Mouse (Mus musculus): Measurements from ENCODE around the gene Dennd2c.

DNA sequence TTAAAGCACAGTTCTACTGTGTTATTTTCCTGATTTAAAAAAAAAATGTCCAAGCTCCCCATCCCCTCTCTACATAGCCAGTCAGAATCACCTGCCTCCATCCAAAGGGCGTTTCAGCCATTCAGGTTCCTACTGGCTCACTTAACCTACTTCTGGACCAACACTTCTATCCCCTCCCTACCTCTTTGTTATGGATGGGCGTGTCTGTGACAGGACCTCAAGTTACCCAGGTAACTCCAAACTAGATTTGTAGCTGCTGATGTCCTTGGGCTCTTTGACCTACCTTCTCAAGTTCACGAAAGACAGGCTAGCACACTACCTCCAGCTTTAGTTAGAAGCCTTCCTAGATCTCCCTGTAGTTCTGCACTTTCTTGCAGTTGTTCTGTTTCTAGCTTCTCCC lies 16.4 kb upstream of the Dennd2c start:
- TF ChIP-seq CTCF (IDR thresholded peaks at IDR 0.05; ENCODE audit: low read depth, low read length), result no peak
- TF ChIP-seq POLR2A (IDR thresholded peaks at IDR 0.05; ENCODE audit: extremely low read depth, insufficient read depth, low read length), result no peak

All from liver, adult 2 months (tissue).